Mouse (Mus musculus): ENCODE measurements around the gene Arid5b. TPM values are rescaled to one million over a fixed set of nuclear protein-coding genes. Genes with fewer than 3 reads are reported as not detected.

Gene Arid5b
- total RNA-seq, 4 experiments from 2014 or later, result 25.3 to 27.5 (median 26.4) TPM

GRCm38 (mm10) chr10:68238707-68239425, 39.7 kb downstream of the Arid5b start:
- no peak for DNase-seq (ENCODE audit: low spot score in 2 of 2)

DNA sequence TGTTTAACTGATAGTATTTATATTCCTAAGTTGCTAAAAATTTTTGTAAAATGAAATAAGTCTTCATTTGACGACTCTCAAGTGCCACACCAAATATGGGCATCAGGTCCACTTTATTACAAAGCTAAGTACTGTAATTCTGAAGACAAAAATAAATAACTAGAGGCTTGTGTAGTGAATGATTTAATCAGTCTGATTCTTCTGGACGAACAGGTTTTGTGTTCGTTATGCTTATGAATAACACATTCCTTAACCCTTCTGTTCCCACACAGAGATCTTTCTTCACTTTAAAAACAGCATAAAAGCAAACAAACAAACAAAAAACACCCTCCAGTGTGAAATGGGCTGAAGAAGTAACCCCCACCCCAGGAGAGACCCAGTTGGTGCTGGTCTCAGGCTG, 40.4 kb downstream of the Arid5b start:
- DNase-seq (ENCODE audit: low spot score in 2 of 2), result no peak

DNA sequence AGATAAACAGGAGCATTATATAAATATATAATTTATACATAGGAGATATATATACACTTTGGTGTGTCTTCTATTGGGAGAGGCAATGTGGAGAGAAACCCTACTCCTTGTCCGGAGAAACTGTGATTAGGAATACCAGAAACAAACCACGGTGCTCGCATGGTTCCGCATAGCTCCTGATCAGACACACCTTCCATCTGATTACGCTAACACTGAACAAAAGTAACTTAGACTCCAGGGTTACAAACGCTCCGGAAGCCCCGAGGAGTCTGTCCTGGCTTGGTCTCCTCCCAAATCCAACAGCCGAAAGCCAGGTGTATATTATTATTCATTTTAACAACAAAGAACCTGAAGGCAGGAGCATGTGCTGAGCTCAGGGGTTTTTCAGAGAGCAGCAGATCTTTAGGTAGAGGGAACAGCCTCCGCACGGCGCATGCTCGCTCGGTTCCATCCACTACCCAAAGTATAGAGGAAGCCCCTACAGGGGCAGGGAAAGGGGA, 41.5 kb downstream of the Arid5b start:
- no peak for DNase-seq (ENCODE audit: low spot score in 2 of 2)

GRCm38 (mm10) chr10:68231385-68232182, 47.0 kb downstream of the Arid5b start:
- no peak for DNase-seq (ENCODE audit: low spot score in 2 of 2)

GRCm38 (mm10) chr10:68230653-68231384, 47.7 kb downstream of the Arid5b start:
- no peak for DNase-seq (ENCODE audit: low spot score in 2 of 2)

DNA sequence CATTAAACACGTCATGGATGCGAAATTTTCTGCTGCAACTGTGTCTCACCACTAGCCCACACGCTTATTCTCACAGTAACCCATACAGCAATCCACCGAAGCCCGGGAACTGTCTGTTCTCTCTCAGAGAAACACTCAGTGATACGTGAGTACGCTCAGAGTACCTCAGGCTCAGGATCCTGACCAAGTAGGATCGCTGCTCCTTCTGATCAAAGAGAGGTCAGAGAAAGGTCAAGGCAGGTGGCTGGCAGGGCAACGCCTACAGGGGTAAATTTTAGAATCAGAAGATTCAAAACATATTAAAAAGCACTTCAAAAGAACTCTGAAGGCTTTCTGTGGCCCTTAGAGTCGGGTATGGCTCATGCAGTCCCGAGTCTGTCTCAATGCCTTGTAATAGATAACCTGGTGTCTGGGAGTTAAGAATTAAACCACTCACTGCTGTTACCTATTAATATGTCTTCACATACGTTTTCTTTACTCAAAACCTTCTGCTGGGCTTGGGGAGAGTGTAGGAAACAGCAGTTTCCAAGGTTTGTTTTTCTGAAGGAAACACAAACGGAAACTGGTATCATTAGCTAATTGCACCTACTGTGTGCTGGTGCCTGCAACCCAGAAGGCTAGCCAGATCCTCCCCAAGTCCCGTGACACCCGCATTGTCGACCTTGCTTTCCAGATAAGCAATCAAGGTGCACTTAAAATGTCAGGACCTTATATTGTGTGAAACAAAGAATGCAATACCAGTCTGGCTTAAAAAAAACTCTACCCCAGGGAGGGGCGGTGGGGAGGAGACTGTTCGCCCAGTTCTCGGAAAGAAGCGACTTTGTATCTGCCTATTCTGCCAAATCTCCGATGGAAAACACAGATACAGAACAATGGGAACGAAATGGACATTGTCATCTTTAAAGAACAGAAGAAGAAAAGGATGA, 48.6 kb downstream of the Arid5b start:
- DNase-seq (ENCODE audit: low spot score in 2 of 2), result no peak

- DNase-seq (ENCODE audit: low spot score in 2 of 2), result no peak
Measured at GRCm38 (mm10) chr10:68222676-68223075, 55.9 kb downstream of the Arid5b start.

GRCm38 (mm10) chr10:68222012-68222411, 56.5 kb downstream of the Arid5b start:
- no peak for DNase-seq (ENCODE audit: low spot score in 2 of 2)

DNA sequence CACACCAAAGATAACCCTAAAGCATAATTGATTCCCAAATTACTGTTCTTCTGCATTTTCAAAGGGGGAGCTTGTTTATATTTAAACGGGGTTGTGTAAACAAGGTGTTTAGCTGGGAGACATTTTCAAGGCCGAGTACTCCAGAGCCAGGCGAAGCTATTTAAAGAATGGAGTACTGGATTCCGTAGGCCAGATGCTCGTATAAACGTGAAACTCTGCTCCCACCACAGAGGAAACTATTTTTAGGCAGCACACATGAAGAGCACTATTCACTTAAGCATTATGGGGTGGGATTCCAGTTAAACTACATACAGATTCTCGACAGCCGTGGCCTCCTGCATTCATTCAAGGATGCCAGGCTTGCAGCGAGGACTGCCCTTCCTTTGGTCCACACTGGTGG, 59.2 kb downstream of the Arid5b start:
- DNase-seq (ENCODE audit: low spot score in 2 of 2), result no peak

DNA sequence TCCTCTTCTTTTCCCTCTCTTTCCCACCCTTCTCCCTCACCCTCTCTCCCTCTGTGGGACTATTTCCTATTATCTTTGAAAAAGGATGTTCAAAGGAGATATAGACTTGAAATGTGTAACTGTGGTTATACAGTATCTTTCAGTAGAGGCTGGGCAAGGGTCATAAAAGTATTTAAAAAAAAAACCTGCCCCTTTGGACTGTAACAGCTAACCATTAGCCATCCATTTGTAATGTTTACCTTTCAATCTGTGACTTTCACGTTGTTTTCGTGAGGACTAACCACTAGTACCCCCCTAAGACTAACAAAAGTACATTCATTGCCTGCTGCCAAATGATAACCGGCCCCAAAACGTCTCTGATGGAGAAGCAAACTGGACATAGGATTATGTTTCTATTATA, 59.9 kb downstream of the Arid5b start:
- no peak for DNase-seq (ENCODE audit: low spot score in 2 of 2)

DNA sequence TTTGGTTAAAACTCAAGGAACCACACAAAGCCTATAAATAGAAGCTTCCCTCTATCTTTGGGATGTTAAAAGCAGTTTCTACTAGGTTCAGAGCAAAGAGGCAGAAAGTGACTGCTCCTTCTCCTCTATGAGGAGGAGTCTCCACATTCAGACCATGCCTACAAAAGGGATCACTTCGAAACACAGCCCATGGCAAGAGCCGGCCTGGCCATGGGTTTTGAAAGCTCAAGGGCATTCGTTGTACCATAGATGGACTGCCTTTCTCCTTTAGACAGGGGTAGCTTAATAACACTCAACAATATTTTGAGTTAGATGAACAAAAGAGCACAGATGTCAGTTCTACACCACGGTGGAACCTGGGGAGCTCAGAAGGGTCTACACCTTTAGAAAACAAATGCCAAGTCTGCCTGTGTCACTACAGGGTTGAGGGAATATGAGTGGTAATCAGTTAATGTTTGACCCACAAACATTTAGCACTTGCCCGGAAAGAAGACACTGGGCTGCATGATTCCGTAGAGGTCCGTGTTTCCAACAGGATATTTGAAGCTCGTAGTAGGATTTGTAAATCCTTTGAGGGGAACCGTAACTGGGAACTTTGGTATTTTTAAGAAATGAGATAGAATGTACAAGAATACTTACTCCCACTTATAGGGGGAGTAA, 63.6 kb downstream of the Arid5b start:
- no peak for DNase-seq (ENCODE audit: low spot score in 2 of 2)

GRCm38 (mm10) chr10:68212061-68212915, 66.3 kb downstream of the Arid5b start:
- DNase-seq (ENCODE audit: low spot score in 2 of 2), result no peak

GRCm38 (mm10) chr10:68211514-68211913, 67.0 kb downstream of the Arid5b start:
- no peak for DNase-seq (ENCODE audit: low spot score in 2 of 2)

- DNase-seq (ENCODE audit: low spot score in 2 of 2), result no peak
Measured at GRCm38 (mm10) chr10:68210025-68210642, 68.4 kb downstream of the Arid5b start.

- no peak for DNase-seq (ENCODE audit: low spot score in 2 of 2)
Measured at GRCm38 (mm10) chr10:68208670-68209065, 69.9 kb downstream of the Arid5b start.

DNA sequence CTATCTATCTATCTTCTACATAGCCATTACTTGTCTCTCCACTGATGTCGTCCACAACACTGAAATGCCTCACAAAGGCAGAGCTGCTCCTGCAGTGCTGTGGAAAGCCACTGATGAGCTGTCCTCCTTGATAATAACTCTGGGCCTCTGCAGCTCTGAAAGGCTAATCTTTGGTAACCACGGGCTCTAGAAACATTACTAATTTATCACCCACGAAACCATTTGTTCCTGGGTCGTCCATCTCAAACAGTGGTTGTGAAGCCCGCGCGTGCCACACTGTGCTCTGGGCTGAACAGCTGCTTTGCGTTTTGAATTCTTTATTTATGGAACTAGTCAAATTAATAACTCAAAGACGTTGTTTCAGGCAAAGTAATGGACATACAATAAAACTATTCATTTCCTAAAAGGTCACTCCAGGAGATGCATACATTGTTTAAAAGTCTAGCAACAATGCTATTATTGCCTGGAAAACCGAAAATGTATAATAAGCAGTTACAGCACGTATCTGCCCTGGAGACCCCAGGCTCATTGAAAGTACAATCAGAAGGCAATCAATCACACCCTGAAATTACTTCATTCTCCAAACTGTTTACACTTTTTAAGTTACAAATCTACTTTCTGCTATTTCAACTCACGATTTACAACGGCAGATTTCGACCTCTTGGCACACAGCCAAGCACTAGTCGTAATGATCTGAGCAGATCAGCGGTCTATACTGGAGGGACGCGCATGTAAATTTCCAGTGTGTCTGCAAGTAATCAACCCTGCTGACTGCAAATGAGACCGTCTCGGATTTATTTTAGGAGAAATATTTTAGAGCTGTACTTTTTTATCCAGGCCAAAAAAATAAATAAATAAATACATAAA, 70.5 kb downstream of the Arid5b start:
- no peak for DNase-seq (ENCODE audit: low spot score in 2 of 2)

DNA sequence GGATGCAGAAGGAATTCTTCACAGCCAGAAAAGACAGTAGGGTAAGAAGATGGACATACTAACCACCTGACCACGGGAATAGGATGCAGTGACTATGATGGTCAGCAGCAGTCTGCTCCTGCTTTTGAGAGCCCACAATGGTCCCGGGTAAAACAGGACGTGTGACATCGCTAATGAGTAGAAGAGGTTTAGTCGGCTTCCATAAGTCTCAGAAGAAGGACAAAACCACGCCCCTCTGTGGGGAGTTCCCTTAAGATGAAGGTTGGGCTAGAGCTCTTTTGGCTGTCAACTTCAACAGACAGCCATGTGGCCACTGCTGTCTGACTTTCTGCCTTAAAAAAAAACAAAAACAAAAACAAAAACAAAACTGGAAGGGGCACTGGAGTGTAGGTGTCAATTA, 74.1 kb downstream of the Arid5b start:
- no peak for DNase-seq (ENCODE audit: low spot score in 2 of 2)

DNA sequence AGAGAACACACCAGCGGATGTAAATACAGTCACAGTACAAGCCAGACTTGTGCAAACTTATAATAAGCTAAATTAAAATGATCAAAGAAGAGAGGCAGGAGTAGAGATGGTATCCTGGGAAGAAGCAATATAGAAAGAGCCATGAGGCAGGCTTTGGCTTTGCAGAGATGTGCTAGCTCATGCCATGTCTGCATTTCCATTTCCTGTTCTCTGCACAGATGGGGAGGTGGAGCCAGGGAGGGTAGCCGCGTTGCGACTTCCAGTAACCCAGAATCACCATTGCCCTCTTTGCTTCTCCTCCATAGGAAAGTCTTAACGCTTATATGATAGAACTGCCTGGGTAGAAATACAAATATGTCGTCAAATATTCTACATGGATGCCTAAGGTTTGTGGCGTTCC, 74.7 kb downstream of the Arid5b start:
- no peak for DNase-seq (ENCODE audit: low spot score in 2 of 2)

Measured in layer of hippocampus, adult 8-10 months (tissue).